Mouse (Mus musculus): ENCODE data around the gene Rin3.

- TF ChIP-seq MYOD1 (IDR thresholded peaks at IDR 0.05; ENCODE audit: control insufficient read depth, insufficient read length, low read depth) (no peak), MAX (IDR thresholded peaks at IDR 0.05) (no peak)
These were observed 134.2 kb downstream of the Rin3 start for GRCm38 (mm10) chr12:102416955-102417510.
